Mouse (Mus musculus): ENCODE measurements around the gene Oit3. TPM values are rescaled to one million over a fixed set of nuclear protein-coding genes. Genes with fewer than 3 reads are reported as not detected.

The Oit3 gene
- 4.1 and 4.6 TPM in 2 replicates for polyA plus RNA-seq (2015; fragmentation: Nextera tagmentation; extraction: Ambion mirVana)

DNA sequence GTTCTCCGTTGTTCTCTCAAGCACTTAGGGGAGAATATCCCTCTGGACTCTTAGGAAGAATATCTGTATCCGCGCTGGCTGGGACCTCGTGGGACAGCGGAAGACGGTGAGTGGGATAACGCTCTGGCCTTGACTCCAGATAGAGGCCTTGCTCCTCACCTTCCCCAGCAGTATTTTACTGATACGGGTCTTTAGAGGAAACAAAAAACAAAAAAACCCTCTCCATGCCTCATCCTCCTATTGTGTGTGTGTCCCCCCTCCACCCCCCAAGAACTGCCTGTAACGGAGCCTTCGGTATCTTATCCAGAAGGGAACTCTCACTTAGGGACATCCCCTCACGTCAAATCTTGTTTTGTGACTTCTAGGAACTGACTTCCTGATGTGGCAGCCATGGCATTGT lies at the start of gene Oit3:
Gene Oit3 (minus strand): TSS at position 44 of the 400 bp plus-strand sequence.
- peak within 1 kb of the TSS; percentile 52; the same call in 1 of the 2 replicates for H3K27ac ChIP-seq
- no peak for ATAC-seq (replicated peaks; ENCODE audit: insufficient number of reproducible peaks, insufficient read depth, low FRiP score, low read depth)
- H3K9ac ChIP-seq = no peak within 1 kb of the TSS
- no peak within 1 kb of the TSS for H3K4me2 ChIP-seq
- H3K27me3 ChIP-seq = no peaks in the 10 kb centered on the region; the same call in 1 of the 2 replicates
- no peak within 1 kb of the TSS for H3K4me3 ChIP-seq
- WGBS = 55% methylated on average over 11 of the region's 11 CpGs
- peaks cover 44% of the 10 kb centered on the region for H3K4me1 ChIP-seq (replicated peaks)
- H3K9me3 ChIP-seq (replicated peaks) = no peaks in the 10 kb centered on the region
- H3K36me3 ChIP-seq = no peaks in the 10 kb centered on the region

DNA sequence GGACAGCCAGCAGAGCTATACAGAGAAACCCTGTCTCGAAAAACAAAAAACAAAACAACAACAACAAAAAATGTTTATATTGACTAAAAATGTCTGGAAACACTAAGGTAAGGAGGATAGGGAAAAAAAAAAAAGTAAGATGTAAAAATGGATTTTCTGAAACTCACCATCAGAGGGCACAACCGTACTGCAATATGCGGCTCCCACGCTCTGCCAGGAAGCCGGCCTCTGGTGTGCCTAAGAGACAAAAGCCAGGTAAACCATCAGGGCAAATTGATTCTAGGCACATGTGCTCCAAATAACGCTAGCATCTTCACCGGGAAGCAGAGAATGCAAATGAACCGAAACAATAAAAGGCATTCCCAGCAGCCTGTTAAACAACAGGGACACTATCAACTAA lies 49.3 kb upstream of the Oit3 start:
- 83% methylated on average over 8 of the region's 8 CpGs for WGBS
- H3K4me3 ChIP-seq = no peak overlapping the region
- H3K9ac ChIP-seq = no peak overlapping the region
- ATAC-seq (replicated peaks; ENCODE audit: insufficient number of reproducible peaks, insufficient read depth, low FRiP score, low read depth) = no peak
- no peaks in the 10 kb centered on the region; the same call in 1 of the 2 replicates for H3K9me3 ChIP-seq (replicated peaks)
- H3K36me3 ChIP-seq = peaks cover 5% of the 10 kb centered on the region; the same call in 1 of the 2 replicates
- no peak overlapping the region for H3K27ac ChIP-seq
- no peaks in the 10 kb centered on the region for H3K27me3 ChIP-seq
- no peak overlapping the region for H3K4me2 ChIP-seq
- no peaks in the 10 kb centered on the region for H3K4me1 ChIP-seq (replicated peaks)

DNA sequence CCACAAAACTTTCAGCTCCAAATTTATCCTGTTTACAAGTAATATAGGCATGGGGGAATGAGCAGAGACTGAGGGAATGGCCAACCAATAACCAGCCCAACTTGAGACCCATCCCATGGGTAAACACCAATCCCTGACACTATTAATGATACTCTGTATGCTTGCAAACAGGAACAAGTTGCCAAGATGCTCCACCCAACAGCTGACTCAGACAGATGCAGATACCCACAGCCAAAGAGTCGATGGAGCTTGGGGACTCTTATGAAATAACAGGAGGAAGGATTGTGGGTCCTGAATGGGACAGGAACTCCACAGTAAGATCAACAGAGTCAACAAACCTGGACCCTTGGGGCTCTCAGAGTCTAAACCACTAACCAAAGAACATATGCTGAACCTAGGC lies 47.8 kb upstream of the Oit3 start:
- H3K4me2 ChIP-seq = no peak overlapping the region
- H3K27ac ChIP-seq = no peak overlapping the region
- no peak overlapping the region for H3K9ac ChIP-seq
- H3K9me3 ChIP-seq (replicated peaks) = no peaks in the 10 kb centered on the region; the same call in 1 of the 2 replicates
- peaks cover 5% of the 10 kb centered on the region; the same call in 1 of the 2 replicates for H3K36me3 ChIP-seq
- no peaks in the 10 kb centered on the region for H3K4me1 ChIP-seq (replicated peaks)
- 93% methylated on average over 1 of the region's 1 CpGs for WGBS
- H3K27me3 ChIP-seq = no peaks in the 10 kb centered on the region
- no peak overlapping the region for H3K4me3 ChIP-seq
- ATAC-seq (replicated peaks; ENCODE audit: insufficient number of reproducible peaks, insufficient read depth, low FRiP score, low read depth) = no peak

DNA sequence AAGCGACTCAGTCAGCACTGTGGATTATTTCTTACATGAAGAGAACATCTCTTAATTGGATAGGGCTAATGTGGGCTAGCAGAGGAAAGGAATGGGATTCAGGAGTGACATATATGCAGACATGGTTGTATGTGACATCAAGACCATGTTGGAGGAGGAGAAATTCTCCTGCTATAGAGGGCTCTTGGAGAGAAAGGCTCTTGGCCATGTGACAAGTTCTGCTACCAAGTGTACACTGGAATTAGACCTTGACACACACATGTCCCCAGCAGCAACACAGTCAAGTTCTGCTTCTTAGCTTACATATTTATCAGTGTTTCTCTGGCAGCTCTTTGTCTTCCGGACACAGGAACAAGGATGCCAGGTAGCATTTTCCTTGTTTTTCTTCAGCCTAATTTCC lies 45.8 kb upstream of the Oit3 start:
- 83% methylated on average over 2 of the region's 2 CpGs for WGBS
- no peak for ATAC-seq (replicated peaks; ENCODE audit: insufficient number of reproducible peaks, insufficient read depth, low FRiP score, low read depth)
- Histone ChIP-seq H3K36me3 (peaks cover 5% of the 10 kb centered on the region; the same call in 1 of the 2 replicates), H3K4me3 (no peak overlapping the region), H3K4me2 (no peak overlapping the region), H3K9me3 (replicated peaks) (no peaks in the 10 kb centered on the region; the same call in 1 of the 2 replicates), H3K9ac (no peak overlapping the region), H3K27ac (no peak overlapping the region), H3K27me3 (no peaks in the 10 kb centered on the region), H3K4me1 (replicated peaks) (no peaks in the 10 kb centered on the region)

DNA sequence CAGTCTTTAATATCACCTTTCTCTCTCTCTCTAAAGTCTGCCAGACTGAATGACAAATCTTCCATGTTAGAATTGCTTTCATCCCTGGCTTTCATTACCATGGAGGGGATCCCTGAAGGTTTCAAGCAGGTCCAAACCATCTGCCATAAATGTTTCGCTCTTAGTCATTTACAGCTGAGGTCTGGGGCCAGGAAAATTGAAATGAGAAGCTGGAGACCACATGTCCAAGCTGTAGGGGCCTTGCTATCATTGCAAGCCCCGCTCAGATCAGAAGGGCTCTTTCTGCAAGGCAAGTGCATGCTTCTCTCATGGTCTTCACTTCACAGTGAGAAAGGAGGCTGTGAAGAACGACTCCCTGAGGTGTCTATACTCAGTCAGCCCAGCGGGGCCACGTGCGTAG lies 42.7 kb upstream of the Oit3 start:
- Histone ChIP-seq H3K9me3 (replicated peaks) (no peaks in the 10 kb centered on the region), H3K27me3 (no peaks in the 10 kb centered on the region), H3K4me2 (no peak overlapping the region), H3K36me3 (0 out of 2 replicates have a peak, but pooled peaks cover 5% of the 10 kb centered on the region), H3K9ac (no peak overlapping the region), H3K4me3 (no peak overlapping the region), H3K4me1 (replicated peaks) (no peaks in the 10 kb centered on the region), H3K27ac (no peak overlapping the region)
- WGBS = 91% methylated on average over 6 of the region's 6 CpGs
- no peak for ATAC-seq (replicated peaks; ENCODE audit: insufficient number of reproducible peaks, insufficient read depth, low FRiP score, low read depth)

DNA sequence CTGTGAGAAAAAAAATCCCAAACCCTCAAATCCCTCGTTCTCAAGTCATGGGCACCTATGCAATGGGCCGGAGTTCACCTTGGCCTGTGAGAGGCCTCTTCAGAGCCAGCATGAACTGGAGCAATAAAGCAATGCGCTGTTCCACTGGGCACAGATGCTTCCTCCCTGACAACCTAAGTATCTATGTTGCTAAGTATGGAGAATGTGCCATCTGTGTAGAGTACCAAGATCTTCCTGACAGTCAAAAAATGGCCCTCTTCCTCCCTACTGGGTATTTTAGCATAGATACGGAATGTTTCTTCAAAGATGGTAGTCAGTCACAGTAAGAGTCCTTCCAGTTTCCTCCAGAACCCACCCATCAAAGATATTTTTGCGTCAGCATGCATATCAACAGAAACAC lies 39.8 kb upstream of the Oit3 start:
- H3K4me3 ChIP-seq = no peak overlapping the region
- ATAC-seq (replicated peaks; ENCODE audit: insufficient number of reproducible peaks, insufficient read depth, low FRiP score, low read depth) = no peak
- no peak overlapping the region for H3K4me2 ChIP-seq
- H3K27ac ChIP-seq = no peak overlapping the region
- no peaks in the 10 kb centered on the region for H3K4me1 ChIP-seq (replicated peaks)
- H3K9ac ChIP-seq = no peak overlapping the region
- H3K27me3 ChIP-seq = no peaks in the 10 kb centered on the region
- 0 out of 2 replicates have a peak, but pooled peaks cover 2% of the 10 kb centered on the region for H3K36me3 ChIP-seq
- WGBS = 93% methylated on average over 5 of the region's 5 CpGs
- peaks cover 7% of the 10 kb centered on the region; the same call in 1 of the 2 replicates for H3K9me3 ChIP-seq (replicated peaks)

DNA sequence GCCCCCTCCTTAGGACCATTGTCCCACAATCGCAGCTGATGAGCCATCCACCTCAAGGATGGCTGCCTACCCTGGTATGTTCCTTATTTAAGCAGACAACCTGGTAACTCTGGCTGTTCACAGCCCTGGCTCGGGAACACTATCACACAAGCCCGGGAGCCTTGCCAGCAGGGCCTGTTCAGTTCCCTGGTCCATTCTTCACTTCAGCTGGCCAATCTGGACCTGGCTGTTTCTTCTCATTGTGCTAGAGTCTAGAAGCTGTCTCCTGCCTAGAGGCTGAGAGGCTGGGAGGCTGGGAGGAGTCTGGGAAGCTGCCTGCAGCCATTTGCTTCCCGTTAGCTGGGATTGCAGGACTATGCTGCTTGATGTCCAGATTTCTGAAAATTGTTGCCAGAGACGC lies 28.9 kb upstream of the Oit3 start:
- H3K4me3 ChIP-seq = no peak overlapping the region
- H3K27me3 ChIP-seq = no peaks in the 10 kb centered on the region
- H3K9me3 ChIP-seq (replicated peaks) = no peaks in the 10 kb centered on the region
- WGBS = 52% methylated on average over 5 of the region's 5 CpGs
- no peak overlapping the region for H3K9ac ChIP-seq
- H3K4me2 ChIP-seq = no peak overlapping the region
- H3K4me1 ChIP-seq (replicated peaks) = peaks cover 22% of the 10 kb centered on the region
- H3K36me3 ChIP-seq = no peaks in the 10 kb centered on the region
- no peak for ATAC-seq (replicated peaks; ENCODE audit: insufficient number of reproducible peaks, insufficient read depth, low FRiP score, low read depth)
- H3K27ac ChIP-seq = peak overlapping the region; percentile 64

DNA sequence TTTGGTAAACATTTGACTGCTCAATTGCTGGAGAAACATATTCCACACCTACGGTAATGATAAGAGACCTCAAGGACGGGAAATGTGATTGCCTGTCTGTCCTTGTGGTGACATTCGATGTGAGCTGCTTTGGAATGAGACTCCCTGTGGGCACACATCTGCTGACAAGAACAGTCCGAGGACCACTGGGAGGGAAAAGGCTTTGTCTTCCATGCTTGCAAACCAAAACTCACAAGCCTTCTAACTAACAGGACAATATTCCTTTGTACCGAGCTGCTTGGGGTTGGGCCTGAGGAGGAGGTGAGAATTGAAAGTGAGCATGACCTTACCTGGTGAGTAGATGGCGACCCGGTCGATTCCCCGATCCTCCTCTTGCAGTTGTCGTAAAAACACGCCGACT lies 25.7 kb upstream of the Oit3 start:
- no peaks in the 10 kb centered on the region for H3K27me3 ChIP-seq
- no peak overlapping the region for H3K4me2 ChIP-seq
- H3K27ac ChIP-seq = no peak overlapping the region
- no peak overlapping the region for H3K4me3 ChIP-seq
- H3K9ac ChIP-seq = no peak overlapping the region
- WGBS = 72% methylated on average over 12 of the region's 12 CpGs
- peaks cover 22% of the 10 kb centered on the region for H3K4me1 ChIP-seq (replicated peaks)
- ATAC-seq (replicated peaks; ENCODE audit: insufficient number of reproducible peaks, insufficient read depth, low FRiP score, low read depth) = no peak
- H3K36me3 ChIP-seq = no peaks in the 10 kb centered on the region
- no peaks in the 10 kb centered on the region for H3K9me3 ChIP-seq (replicated peaks)

DNA sequence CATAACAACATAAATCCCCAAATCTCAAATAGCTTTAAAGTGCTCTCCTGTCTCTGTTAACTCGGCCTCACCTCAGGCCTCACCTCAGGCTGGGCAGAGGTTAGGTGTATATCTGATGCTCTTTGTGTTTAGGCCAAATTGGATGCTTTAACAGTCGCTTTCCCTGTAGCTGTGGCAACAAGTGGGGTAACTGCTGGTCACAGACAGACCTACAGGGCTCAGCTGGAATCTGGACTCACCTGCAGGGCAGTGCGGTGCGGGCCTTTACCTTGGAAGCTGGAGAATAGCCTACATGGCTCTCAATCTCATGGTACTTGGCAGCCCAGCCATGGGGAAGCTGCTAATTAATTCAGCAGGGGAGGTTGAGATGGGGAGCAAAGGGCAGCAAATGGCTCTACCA lies 25.0 kb upstream of the Oit3 start:
- H3K27me3 ChIP-seq = no peaks in the 10 kb centered on the region
- no peak overlapping the region for H3K27ac ChIP-seq
- no peaks in the 10 kb centered on the region for H3K36me3 ChIP-seq
- peaks cover 22% of the 10 kb centered on the region for H3K4me1 ChIP-seq (replicated peaks)
- no peak overlapping the region for H3K4me3 ChIP-seq
- 92% methylated on average over 4 of the region's 4 CpGs for WGBS
- no peak overlapping the region for H3K9ac ChIP-seq
- H3K4me2 ChIP-seq = no peak overlapping the region
- no peak for ATAC-seq (replicated peaks; ENCODE audit: insufficient number of reproducible peaks, insufficient read depth, low FRiP score, low read depth)
- no peaks in the 10 kb centered on the region for H3K9me3 ChIP-seq (replicated peaks)

DNA sequence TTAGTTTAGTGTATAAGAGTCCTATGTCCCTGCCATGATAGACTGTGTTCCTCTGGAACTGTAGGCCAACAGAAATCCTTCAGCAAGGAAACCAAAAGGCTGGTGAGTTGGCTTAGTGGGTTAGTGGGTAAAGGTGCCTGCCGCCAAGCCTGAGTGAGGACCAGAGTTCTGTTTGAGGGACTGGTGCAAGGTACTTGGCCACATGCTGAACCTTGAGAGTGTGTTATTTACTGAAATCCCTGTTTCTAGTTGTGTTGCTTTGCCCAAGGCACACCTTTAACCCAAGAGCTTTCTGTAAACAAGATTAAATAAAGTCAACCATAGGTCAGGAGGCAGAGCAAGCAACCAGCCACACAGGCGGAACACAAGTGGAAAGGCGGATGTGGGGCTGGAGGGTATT lies 24.0 kb upstream of the Oit3 start:
- 89% methylated on average over 3 of the region's 3 CpGs for WGBS
- H3K27ac ChIP-seq = no peak overlapping the region
- H3K9me3 ChIP-seq (replicated peaks) = no peaks in the 10 kb centered on the region
- no peaks in the 10 kb centered on the region for H3K36me3 ChIP-seq
- no peaks in the 10 kb centered on the region for H3K27me3 ChIP-seq
- ATAC-seq (replicated peaks; ENCODE audit: insufficient number of reproducible peaks, insufficient read depth, low FRiP score, low read depth) = no peak
- no peak overlapping the region for H3K4me3 ChIP-seq
- H3K4me2 ChIP-seq = no peak overlapping the region
- H3K4me1 ChIP-seq (replicated peaks) = peaks cover 21% of the 10 kb centered on the region
- H3K9ac ChIP-seq = no peak overlapping the region

DNA sequence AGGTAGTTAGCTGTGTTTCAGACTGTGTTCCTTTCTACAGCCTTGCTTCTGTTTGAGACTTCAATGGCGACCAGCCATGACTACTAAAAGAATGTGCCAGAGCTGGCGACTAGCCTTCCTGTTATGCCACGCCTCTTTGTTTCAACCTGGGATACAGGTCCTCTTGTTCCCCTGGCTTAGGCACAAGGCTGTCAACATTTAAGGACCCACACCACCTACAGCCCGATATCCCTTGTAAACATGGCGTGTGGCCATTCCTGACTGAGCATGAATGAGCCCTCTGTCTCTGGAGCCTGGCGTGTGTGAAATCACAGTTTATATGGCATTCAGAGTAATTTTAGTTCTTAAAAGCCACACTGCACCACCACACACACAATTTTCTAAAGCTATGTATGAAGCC lies 20.7 kb upstream of the Oit3 start:
- no peak overlapping the region for H3K4me2 ChIP-seq
- no peaks in the 10 kb centered on the region for H3K9me3 ChIP-seq (replicated peaks)
- no peak for ATAC-seq (replicated peaks; ENCODE audit: insufficient number of reproducible peaks, insufficient read depth, low FRiP score, low read depth)
- WGBS = 81% methylated on average over 6 of the region's 6 CpGs
- no peak overlapping the region for H3K27ac ChIP-seq
- H3K4me1 ChIP-seq (replicated peaks) = peaks cover 4% of the 10 kb centered on the region; the same call in 1 of the 2 replicates
- no peak overlapping the region for H3K9ac ChIP-seq
- H3K4me3 ChIP-seq = no peak overlapping the region
- H3K36me3 ChIP-seq = no peaks in the 10 kb centered on the region
- H3K27me3 ChIP-seq = no peaks in the 10 kb centered on the region

DNA sequence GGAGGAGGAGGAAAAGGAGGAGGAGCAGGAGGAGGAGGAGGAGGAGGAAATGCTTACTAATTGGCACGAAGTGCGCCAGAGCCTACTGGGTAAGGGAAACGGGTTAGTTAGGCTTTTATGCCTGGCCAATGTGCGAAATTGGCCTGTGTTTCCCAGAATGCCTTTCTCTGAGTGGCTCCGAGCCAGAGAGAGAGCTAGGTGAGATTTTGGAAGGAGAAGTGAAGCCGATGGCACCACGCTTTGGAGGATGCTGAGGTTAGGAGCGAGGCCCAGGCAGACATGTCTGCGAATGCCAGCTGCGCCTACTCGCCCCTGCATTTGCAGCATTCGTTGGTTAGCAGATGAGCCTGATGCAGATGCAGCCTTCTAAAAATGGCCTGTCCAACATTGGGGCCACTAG lies 18.2 kb upstream of the Oit3 start:
- no peak for ATAC-seq (replicated peaks; ENCODE audit: insufficient number of reproducible peaks, insufficient read depth, low FRiP score, low read depth)
- WGBS = 88% methylated on average over 12 of the region's 12 CpGs
- H3K4me2 ChIP-seq = no peak overlapping the region
- no peaks in the 10 kb centered on the region for H3K4me1 ChIP-seq (replicated peaks)
- H3K4me3 ChIP-seq = no peak overlapping the region
- no peaks in the 10 kb centered on the region for H3K27me3 ChIP-seq
- no peak overlapping the region for H3K27ac ChIP-seq
- H3K9me3 ChIP-seq (replicated peaks) = no peaks in the 10 kb centered on the region
- no peaks in the 10 kb centered on the region; the same call in 1 of the 2 replicates for H3K36me3 ChIP-seq
- no peak overlapping the region for H3K9ac ChIP-seq
